Mouse (Mus musculus) liver, postnatal 0 days (tissue): ENCODE data around the gene Olfr513.

Source experiments
- CTCF ChIP-seq: sonication (generic); IDR thresholded peaks from 2 replicates; pipeline ENCODE4 v1.5.1; 2016; ENCODE audit warnings: antibody characterized with exemption, low read depth
- EP300 ChIP-seq: IDR thresholded peaks from 2 replicates; pipeline ENCODE4 v1.6.1; 2016; ENCODE audit warnings: antibody characterized with exemption, low read depth, mild to moderate bottlenecking

DNA sequence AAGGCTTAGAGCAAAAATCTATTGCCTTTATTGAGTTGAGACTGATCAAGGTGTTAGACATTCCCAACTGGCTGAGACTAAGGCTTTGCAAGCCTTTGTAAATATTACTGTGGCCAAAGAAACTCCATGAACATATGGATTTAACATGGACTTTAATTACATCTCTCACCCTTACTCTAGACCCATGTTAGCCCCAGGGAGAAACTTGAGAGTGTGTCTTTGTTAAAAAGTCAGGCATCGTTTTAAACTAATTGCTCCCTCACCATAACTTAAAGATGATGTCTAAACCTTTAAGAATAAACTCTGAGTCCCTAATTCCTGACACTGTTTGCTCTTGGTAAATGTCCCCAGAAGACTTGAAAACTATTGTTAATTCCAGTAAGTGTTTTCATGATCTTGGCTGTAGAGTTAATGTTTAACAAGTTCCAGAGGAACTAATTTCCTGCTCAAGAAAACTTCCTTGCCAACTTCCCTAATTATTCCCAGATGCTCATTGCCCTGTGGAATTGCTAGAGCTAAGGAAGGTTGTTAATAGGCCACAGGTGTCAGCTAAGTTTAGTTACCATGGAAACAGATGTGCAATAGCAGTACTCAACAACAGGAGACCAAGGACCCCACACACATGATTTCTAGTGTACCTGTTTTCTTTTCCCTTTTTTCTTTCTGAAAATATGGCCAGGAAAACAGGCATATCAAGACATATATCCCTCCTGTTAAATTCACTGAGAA, 46.6 kb downstream of the Olfr513 start:
- TF ChIP-seq CTCF: no peak
- no peak for TF ChIP-seq EP300
